Mouse (Mus musculus): Measurements from ENCODE around the gene Pde4b. TPM values are rescaled to one million over a fixed set of nuclear protein-coding genes. Genes with fewer than 3 reads are reported as not detected.

Pde4b gene
- total RNA-seq, 2 experiments from 2014 or later, result 123 to 127 TPM

- DNase-seq (ENCODE audit: extremely low spot score in 1 of 2, low spot score in 2 of 2), result no peak
- intact Hi-C loops (cut with DNase I), result no loop called here
- Histone ChIP-seq H3K27ac (no peak overlapping the region), H3K4me3 (no peak overlapping the region)
- no peak for TF ChIP-seq CTCF (IDR thresholded peaks at IDR 0.05)
Measured at GRCm38 (mm10) chr4:102566421-102566820, 479.1 kb downstream of the Pde4b start.

DNA sequence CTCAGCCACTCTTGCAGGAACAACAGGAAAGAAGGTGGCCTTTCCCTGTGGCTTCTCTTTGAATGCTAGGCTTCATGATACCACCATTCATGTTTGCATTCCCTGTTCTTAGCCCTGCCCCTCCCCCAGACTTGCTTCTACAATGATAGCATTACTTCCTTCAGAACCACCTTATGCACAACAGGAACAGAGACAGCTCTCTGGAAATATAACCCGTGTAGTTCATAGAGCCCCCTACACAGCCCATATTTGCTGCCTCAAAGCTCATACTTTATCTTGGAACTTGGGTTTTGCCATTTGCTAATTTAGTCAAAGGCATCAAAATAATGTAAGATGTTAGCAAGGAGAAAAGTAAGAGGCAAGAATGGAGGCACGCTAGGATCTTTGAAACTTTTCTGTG lies 479.8 kb downstream of the Pde4b start:
- H3K27ac ChIP-seq, result no peak overlapping the region
- intact Hi-C loops (cut with DNase I), result no loop called here
- no peak overlapping the region for H3K4me3 ChIP-seq
- DNase-seq (ENCODE audit: extremely low spot score in 1 of 2, low spot score in 2 of 2), result no peak
- no peak for TF ChIP-seq CTCF (IDR thresholded peaks at IDR 0.05)

GRCm38 (mm10) chr4:102567676-102568254 lies 480.4 kb downstream of the Pde4b start:
- Histone ChIP-seq H3K4me3 (no peak overlapping the region), H3K27ac (no peak overlapping the region)
- DNase-seq (ENCODE audit: extremely low spot score in 1 of 2, low spot score in 2 of 2), result no peak
- no peak for TF ChIP-seq CTCF (IDR thresholded peaks at IDR 0.05)
- intact Hi-C loops (cut with DNase I), result no loop called here

- no peak for DNase-seq (ENCODE audit: extremely low spot score in 1 of 2, low spot score in 2 of 2)
- TF ChIP-seq CTCF (IDR thresholded peaks at IDR 0.05), result no peak
- Histone ChIP-seq H3K4me3 (no peak overlapping the region), H3K27ac (peak overlapping the region; percentile 34; the same call in 1 of the 2 replicates)
- intact Hi-C loops (cut with DNase I), result no loop called here
Measured at GRCm38 (mm10) chr4:102568591-102568990, 481.2 kb downstream of the Pde4b start.

GRCm38 (mm10) chr4:102569101-102569583 lies 481.8 kb downstream of the Pde4b start:
- no peak for TF ChIP-seq CTCF (IDR thresholded peaks at IDR 0.05)
- H3K4me3 ChIP-seq, result no peak overlapping the region
- intact Hi-C loops (cut with DNase I), result no loop called here
- H3K27ac ChIP-seq, result no peak overlapping the region
- DNase-seq (ENCODE audit: extremely low spot score in 1 of 2, low spot score in 2 of 2), result no peak

DNA sequence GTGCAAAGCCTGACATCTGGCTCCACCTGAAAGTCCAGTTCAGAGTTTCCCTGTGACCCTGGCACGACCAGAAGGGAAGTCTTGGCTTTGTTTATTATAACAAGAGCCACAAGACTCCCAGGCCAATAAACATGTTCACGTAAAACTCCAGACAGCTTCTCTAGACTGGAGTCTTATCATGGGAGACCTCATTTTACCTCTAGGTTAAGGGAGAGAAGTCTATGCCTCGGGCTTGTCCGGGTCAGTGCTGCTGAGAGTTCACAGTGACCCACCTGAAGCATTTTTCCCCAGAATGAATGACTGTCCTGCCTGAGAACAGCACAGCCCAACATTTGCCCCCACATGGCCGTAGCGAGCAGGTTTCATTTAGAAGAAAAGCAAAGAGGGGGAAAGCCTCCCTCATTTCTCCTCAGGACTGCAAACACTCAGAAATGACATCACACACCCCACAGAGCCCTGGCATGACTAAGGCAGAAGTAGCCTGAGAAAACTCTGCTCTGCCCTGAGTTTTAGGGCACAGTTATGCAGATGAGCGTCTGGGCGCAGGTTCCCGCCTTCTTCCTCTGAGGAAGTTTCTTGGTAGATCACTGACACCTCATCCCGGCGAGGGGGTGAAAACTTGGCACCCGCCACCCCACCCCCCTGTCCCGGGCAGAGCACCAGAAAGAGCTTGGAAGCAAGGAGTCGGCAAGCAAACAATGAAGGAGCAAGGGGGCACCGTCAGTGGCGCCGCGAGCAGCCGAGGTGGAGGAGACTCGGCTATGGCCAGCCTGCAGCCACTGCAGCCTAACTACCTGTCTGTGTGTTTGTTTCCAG lies 482.8 kb downstream of the Pde4b start:
- Histone ChIP-seq H3K4me3 (peak overlapping the region; percentile 46), H3K27ac (peak overlapping the region; percentile 86)
- DNase-seq (ENCODE audit: extremely low spot score in 1 of 2, low spot score in 2 of 2), result no peak
- intact Hi-C loops (cut with DNase I), result loop anchor here (1.0 to 5.0 kb wide), 3 partner anchors 15 to 59 kb away; no protein-coding TSS in a partner anchor
- TF ChIP-seq CTCF (IDR thresholded peaks at IDR 0.05), result no peak; the same call in 1 of the 2 replicates

- DNase-seq (ENCODE audit: extremely low spot score in 1 of 2, low spot score in 2 of 2), result no peak
- TF ChIP-seq CTCF (IDR thresholded peaks at IDR 0.05), result no peak
- intact Hi-C loops (cut with DNase I), result loop anchor here (1.0 to 5.0 kb wide), 3 partner anchors 14 to 60 kb away; no protein-coding TSS in a partner anchor
Measured at GRCm38 (mm10) chr4:102570766-102571411, 483.5 kb downstream of the Pde4b start.

DNA sequence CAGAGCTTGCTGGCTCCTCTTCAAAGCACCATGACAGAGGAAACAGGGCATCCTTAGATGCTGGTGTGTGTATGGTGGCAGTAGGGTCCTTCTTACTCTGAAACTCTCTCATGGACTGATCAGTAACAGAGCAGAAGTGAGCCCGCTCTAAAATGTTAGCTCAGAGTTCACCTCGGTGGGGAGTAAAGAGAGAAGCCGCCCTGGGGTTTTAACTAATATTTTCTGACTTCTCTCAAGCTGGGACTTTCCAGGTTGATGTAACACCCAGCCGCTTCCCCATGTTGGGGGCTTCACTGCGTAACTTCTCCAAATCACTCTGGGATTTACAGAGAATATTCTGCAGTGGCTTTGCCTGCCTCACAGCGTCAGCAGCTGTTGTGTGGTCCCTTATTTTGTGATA lies 484.7 kb downstream of the Pde4b start:
- Histone ChIP-seq H3K27ac (peak overlapping the region; percentile 44; the same call in 1 of the 2 replicates), H3K4me3 (peak overlapping the region; percentile 30)
- no peak for DNase-seq (ENCODE audit: extremely low spot score in 1 of 2, low spot score in 2 of 2)
- TF ChIP-seq CTCF (IDR thresholded peaks at IDR 0.05), result no peak
- intact Hi-C loops (cut with DNase I), result loop anchor here (5.0 kb wide), 1 partner anchor 40 kb away; no protein-coding TSS in a partner anchor

More at GRCm38 (mm10) chr4:102570766-102571411, 483.5 kb downstream of the Pde4b start:
- Histone ChIP-seq H3K4me3 (peak overlapping the region; percentile 46), H3K27ac (peak overlapping the region; percentile 86)

DNA sequence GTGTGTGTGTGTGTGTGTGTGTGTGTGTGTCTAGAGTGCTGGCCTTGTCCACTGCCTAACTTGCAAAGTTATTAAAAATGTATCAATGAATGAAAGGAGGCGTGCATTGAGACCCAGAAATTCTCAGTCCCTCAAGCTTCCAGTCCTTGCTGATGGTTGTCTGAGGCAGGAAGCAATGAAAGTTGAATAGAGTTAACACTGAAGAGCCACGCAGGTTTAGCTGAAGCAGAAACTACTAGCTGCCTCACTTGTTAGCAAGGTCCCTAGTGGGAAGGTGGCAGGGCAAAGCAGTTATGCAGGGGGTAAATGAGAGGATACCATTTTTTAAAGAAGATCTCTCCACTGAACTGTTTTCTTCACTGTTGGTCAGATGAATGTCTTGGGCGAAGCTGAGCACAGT lies 485.2 kb downstream of the Pde4b start:
- DNase-seq (ENCODE audit: extremely low spot score in 1 of 2, low spot score in 2 of 2), result no peak
- Histone ChIP-seq H3K4me3 (no peak overlapping the region), H3K27ac (peak overlapping the region; percentile 42; the same call in 1 of the 2 replicates)
- intact Hi-C loops (cut with DNase I), result loop anchor here (5.0 kb wide), 1 partner anchor 40 kb away; no protein-coding TSS in a partner anchor
- TF ChIP-seq CTCF (IDR thresholded peaks at IDR 0.05), result no peak

- Histone ChIP-seq H3K4me3 (no peak overlapping the region), H3K27ac (peak overlapping the region; percentile 42; the same call in 1 of the 2 replicates)
- intact Hi-C loops (cut with DNase I), result loop anchor here (5.0 kb wide), 1 partner anchor 41 kb away; no protein-coding TSS in a partner anchor
- no peak for TF ChIP-seq CTCF (IDR thresholded peaks at IDR 0.05)
- no peak for DNase-seq (ENCODE audit: extremely low spot score in 1 of 2, low spot score in 2 of 2)
Measured at GRCm38 (mm10) chr4:102573361-102573781, 486.0 kb downstream of the Pde4b start.

DNA sequence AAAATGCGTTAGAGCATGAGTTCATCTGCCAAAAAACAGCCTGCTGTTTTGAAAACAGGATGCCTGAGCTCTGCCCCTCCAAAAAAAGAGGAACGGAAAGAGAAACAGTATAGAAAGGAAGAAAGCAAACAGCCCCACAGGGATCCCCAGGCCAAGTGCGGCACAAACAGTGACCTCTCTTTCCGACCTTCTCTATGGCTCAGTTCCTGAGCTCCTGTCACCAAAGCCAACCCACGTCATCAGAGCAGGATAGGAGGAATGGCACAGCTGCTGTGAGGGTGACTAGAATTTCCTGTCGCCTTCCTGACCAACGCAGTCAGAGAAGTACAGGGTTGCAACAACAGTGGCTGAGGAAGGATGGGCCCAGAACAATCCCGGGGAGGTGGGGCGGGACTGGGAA lies 486.9 kb downstream of the Pde4b start:
- no peak for TF ChIP-seq CTCF (IDR thresholded peaks at IDR 0.05)
- intact Hi-C loops (cut with DNase I), result loop anchor here (5.0 kb wide), 1 partner anchor 42 kb away; no protein-coding TSS in a partner anchor
- peak overlapping the region; percentile 66 for H3K27ac ChIP-seq
- H3K4me3 ChIP-seq, result no peak overlapping the region
- DNase-seq (ENCODE audit: extremely low spot score in 1 of 2, low spot score in 2 of 2), result no peak
